Mouse (Mus musculus) embryonic facial prominence, embryonic 11.5 days (tissue): ENCODE results near the gene Ncor2. TPM values are rescaled to one million over a fixed set of nuclear protein-coding genes. Genes with fewer than 3 reads are reported as not detected.
A peak's percentile ranks its signal among the peaks of the same experiment; 100 is the strongest.

Experiments used
- ATAC-seq: fragments of 200-750 bp; cut with Nextera tagmentation; replicated peaks from 2 replicates; pipeline ENCODE4 v1.8.0; 2017; ENCODE audit warnings: low read depth; ENCODE audit not compliant: insufficient number of reproducible peaks, low FRiP score, low TSS enrichment
- DNase-seq: peaks from one replicate; pipeline ENCODE4 v3.0.0-alpha.2; 2015; ENCODE audit warnings: low spot score
- H3K27ac ChIP-seq: fragments of 300-500 bp; sonication (generic); replicated peaks from 2 replicates; pipeline ENCODE4 v1.5.1; 2014; ENCODE audit warnings: mild to moderate bottlenecking, low read depth, low read length, control low read depth
- H3K27me3 ChIP-seq: fragments of 300-500 bp; sonication (generic); 2 replicates; pipeline ENCODE4 v1.6.1; 2014; ENCODE audit warnings: mild to moderate bottlenecking, low read length, moderate library complexity, mixed read lengths; ENCODE audit not compliant: control insufficient read depth, insufficient read depth
- H3K36me3 ChIP-seq: fragments of 300-500 bp; sonication (generic); replicated peaks from 2 replicates; pipeline ENCODE4 v1.6.1; 2014; ENCODE audit warnings: low read depth, mild to moderate bottlenecking, low read length, moderate library complexity, mixed read lengths; ENCODE audit not compliant: control insufficient read depth, insufficient read depth
- H3K4me1 ChIP-seq: fragments of 300-500 bp; sonication (generic); 2 replicates; pipeline ENCODE4 v1.6.1; 2014; ENCODE audit warnings: low read length, mixed read lengths; ENCODE audit not compliant: control insufficient read depth, insufficient read depth
- H3K4me2 ChIP-seq: fragments of 300-500 bp; sonication (generic); 2 replicates; pipeline ENCODE4 v1.6.1; 2014; ENCODE audit warnings: low read depth, mild to moderate bottlenecking, control low read depth, low read length, moderate library complexity
- H3K4me3 ChIP-seq: fragments of 300-500 bp; sonication (generic); 2 replicates; pipeline ENCODE4 v1.5.1; 2014; ENCODE audit warnings: low read depth, low read length, control low read depth
- H3K9ac ChIP-seq: fragments of 300-500 bp; sonication (generic); replicated peaks from 2 replicates; pipeline ENCODE4 v1.6.1; 2014; ENCODE audit warnings: mild to moderate bottlenecking, control low read depth, low read length
- H3K9me3 ChIP-seq: fragments of 300-500 bp; sonication (generic); replicated peaks from 2 replicates; pipeline ENCODE4 v1.6.1; 2016; ENCODE audit warnings: mild to moderate bottlenecking, low read length, inconsistent platforms, mixed read lengths; ENCODE audit not compliant: control insufficient read depth
- WGBS: fragments of 180-500 bp; shearing (Covaris S2); extraction: QIAGEN DNeasy Blood & Tissue Kit; methylation state at CpG from one replicate; pipeline ENCODE4 v1.1.7; 2014; 5-methylcytosine and 5-hydroxymethylcytosine counted together
- polyA plus RNA-seq: library from polyadenylated mRNA; unstranded; fragments of >200 nt; fragmentation: Nextera tagmentation; extraction: Ambion mirVana; gene quantifications from 2 replicates; pipeline ENCODE4 v1.2.1, GENCODE M21; 2014

Ncor2 gene
- polyA plus RNA-seq, 1 experiment from 2014 or later, result 12.4 TPM

DNA sequence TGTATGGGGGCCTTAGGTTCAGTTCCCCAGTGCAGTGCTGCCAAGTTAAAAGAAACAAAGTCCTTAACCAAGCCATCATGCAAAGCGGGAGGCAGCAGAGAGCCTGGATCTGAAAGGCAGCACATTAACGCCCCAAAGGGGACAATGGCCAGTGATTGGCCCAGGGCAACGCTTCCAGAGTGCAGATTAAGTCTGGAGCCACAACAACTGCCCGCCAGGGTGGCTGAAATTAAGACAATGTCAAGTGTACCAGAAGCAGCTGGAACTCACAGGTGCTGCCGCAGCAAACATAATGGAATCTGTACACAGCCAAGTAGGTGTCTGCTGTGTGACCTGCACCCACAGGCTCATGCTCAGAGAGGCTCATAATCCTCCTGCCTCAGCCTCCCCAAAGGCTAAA is 24.8 kb downstream of the Ncor2 start:
- Histone ChIP-seq H3K36me3 (no peaks in the 10 kb centered on the region), H3K4me3 (no peak overlapping the region), H3K27ac (no peak overlapping the region), H3K27me3 (no peaks in the 10 kb centered on the region), H3K4me2 (no peak overlapping the region), H3K9me3 (no peaks in the 10 kb centered on the region), H3K9ac (no peak overlapping the region), H3K4me1 (peaks cover 52% of the 10 kb centered on the region)
- ATAC-seq (no peak), DNase-seq (no peak)
- WGBS, result 69% methylated on average over 5 of the region's 5 CpGs

DNA sequence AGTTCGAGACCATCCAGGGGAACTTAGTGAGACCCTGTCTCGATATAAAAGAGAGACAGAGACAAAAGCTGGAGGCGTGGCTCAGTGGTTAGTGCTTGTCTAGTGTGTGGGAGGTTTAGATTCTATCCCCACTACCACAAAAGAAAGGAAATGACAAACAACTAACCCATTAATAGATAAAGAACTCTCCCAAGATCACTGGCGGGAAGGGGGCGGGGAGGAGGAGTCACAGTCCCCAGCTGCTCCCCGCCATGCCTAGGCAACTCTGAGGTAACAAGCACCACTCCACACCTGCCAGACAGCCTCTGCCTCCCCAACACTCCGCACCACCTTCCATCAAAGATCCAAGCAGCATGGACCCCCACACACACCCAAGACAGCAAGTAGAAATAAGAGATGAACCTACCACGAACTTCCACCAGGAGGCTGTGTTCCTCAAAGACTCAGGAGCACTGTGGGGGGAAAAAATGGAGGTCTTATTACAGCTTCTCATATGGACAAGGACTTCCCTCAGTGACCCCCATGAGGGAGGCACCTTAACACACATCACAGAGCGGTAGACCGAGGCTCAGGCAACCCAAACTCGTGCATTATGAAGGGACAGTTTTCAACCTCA is 25.7 kb downstream of the Ncor2 start:
- no peak overlapping the region; the same call in 1 of the 2 replicates for H3K27ac ChIP-seq
- no peak for DNase-seq

DNA sequence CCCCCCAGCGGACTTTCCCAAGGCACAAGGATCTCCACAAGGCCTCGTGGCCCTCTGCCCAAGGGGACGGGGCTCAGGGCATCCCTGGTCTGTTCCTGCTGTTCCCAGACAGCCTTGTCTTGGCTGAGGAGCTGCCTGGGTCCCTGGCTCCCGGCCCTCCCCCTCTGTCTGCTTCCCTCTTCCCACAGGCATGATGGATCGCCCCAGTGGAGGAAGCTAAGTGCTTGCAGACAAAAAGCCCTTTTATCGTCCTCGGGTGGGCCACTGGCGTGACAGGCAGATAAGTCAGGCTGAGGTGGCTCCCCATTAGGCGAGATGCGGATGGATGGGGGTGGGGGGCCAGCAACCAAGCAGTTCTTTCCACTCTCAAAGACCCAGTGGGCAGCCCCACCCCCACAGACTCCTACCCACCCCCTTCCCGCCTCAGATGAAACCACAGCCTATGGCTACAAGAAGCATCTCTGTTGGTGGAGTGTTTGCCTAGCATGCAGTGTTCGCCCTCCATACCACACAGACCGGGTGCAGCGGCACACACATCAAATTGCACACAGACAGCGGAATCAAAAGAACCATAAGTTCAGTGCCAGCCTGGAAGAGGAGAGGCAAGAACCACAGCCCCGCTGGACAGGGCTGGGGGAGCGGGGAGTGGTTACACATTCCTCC is 27.0 kb downstream of the Ncor2 start:
- Histone ChIP-seq H3K27ac (peak overlapping the region; percentile 81), H3K36me3 (no peaks in the 10 kb centered on the region), H3K4me2 (peak overlapping the region; percentile 34), H3K4me1 (peaks cover 32% of the 10 kb centered on the region), H3K4me3 (no peak overlapping the region), H3K9ac (peak overlapping the region; percentile 50), H3K27me3 (no peaks in the 10 kb centered on the region), H3K9me3 (no peaks in the 10 kb centered on the region)
- peak; percentile 81 for ATAC-seq
- whole genome bisulfite sequencing, result 13% methylated on average over 17 of the region's 17 CpGs
- DNase-seq, result peak; percentile 76

More for the DNA sequence above, 25.7 kb downstream of the Ncor2 start:
- no peaks in the 10 kb centered on the region for H3K36me3 ChIP-seq
- H3K4me2 ChIP-seq, result no peak overlapping the region
- no peak for ATAC-seq
- peaks cover 44% of the 10 kb centered on the region for H3K4me1 ChIP-seq
- H3K9ac ChIP-seq, result no peak overlapping the region
- H3K9me3 ChIP-seq, result no peaks in the 10 kb centered on the region
- WGBS, result 91% methylated on average over 11 of the region's 11 CpGs
- no peak overlapping the region for H3K4me3 ChIP-seq
- no peaks in the 10 kb centered on the region for H3K27me3 ChIP-seq

DNA sequence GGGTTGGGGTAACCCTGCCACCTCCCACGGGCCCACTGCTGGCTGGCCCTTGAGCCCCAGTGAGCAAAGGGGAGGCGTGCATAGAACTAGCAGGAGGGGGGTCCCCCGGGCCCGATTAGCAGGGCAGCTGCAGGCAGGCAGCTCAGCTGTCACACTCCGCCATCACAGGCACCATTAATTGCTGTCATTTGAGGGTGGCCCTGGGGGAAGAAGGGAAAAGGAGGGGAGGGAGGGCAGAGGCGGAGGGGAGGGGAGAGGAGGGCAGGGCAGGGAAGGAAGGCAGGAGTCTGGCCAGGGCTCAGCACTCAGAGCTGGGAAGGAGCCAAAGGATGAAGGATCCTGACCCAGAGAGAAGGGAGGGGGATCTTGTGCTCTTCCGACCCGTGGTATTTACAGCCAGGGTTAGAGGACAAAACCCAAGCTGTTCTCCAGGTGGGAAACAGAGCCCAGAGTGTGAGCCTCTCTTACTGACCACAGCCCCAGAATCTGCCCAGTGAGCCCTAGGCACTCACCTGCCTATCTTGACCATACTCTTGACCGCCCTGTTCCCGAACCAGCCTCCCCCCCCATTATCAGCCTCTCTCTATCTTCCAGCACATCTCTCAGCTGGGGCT is 28.0 kb downstream of the Ncor2 start:
- H3K9ac ChIP-seq, result 0 out of 2 replicates have a peak overlapping the region, but pooled peaks have one; percentile 50
- peak; percentile 56 for ATAC-seq
- no peaks in the 10 kb centered on the region for H3K27me3 ChIP-seq
- H3K4me2 ChIP-seq, result peak overlapping the region; percentile 34; the same call in 1 of the 2 replicates
- peak; percentile 63 for DNase-seq
- no peaks in the 10 kb centered on the region for H3K9me3 ChIP-seq
- H3K27ac ChIP-seq, result peak overlapping the region; percentile 81
- H3K4me1 ChIP-seq, result peaks cover 25% of the 10 kb centered on the region
- H3K36me3 ChIP-seq, result no peaks in the 10 kb centered on the region
- H3K4me3 ChIP-seq, result no peak overlapping the region
- WGBS, result 15% methylated on average over 10 of the region's 10 CpGs

DNA sequence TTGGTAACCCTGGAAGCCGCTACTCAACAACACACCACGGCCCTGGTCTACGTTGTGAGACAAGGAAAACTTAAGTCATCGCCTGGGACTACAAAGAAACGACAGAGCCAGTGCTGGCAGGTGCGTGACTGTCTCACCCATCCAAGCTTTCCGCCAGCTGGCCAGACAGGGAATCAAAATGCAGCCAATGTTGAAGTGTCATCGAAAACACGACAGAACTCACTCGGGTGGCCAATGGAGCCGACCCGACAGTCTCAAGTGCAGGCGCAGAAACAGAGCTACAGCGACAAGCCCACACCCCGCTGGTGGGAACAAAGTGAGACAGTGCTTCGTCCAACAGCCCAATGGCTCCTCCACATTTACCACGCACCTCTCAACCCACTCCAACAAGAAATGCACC is 29.9 kb downstream of the Ncor2 start:
- Histone ChIP-seq H3K27ac (no peak overlapping the region), H3K36me3 (no peaks in the 10 kb centered on the region), H3K9ac (no peak overlapping the region), H3K4me2 (no peak overlapping the region), H3K4me3 (no peak overlapping the region), H3K9me3 (no peaks in the 10 kb centered on the region), H3K4me1 (peaks cover 22% of the 10 kb centered on the region), H3K27me3 (no peaks in the 10 kb centered on the region)
- no peak for ATAC-seq
- no peak for DNase-seq
- WGBS, result 87% methylated on average over 17 of the region's 17 CpGs

DNA sequence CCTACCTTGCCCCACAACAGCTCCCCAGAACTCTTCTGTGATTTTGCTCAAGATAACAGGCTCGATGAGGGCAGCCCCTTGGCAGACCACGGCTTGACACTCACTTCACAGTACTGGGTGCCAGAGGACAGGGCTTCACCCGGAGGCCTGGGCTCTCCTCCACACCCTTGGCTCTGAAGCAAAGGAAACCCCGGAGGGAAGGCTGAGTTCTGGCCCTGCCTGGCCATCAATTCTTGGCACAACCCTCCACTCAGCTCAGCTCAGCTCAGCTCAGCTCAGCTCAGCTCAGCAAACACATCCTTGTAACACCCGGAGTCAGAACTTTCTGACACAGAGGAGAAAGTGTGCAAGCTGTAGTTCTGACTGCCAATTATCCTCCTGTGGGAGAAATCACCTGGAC is 30.3 kb downstream of the Ncor2 start:
- peaks cover 22% of the 10 kb centered on the region for H3K4me1 ChIP-seq
- no peaks in the 10 kb centered on the region for H3K9me3 ChIP-seq
- WGBS, result 82% methylated on average over 5 of the region's 5 CpGs
- DNase-seq, result no peak
- ATAC-seq, result no peak
- H3K36me3 ChIP-seq, result no peaks in the 10 kb centered on the region
- H3K4me2 ChIP-seq, result no peak overlapping the region
- H3K9ac ChIP-seq, result no peak overlapping the region
- H3K4me3 ChIP-seq, result no peak overlapping the region
- H3K27me3 ChIP-seq, result no peaks in the 10 kb centered on the region
- no peak overlapping the region for H3K27ac ChIP-seq

DNA sequence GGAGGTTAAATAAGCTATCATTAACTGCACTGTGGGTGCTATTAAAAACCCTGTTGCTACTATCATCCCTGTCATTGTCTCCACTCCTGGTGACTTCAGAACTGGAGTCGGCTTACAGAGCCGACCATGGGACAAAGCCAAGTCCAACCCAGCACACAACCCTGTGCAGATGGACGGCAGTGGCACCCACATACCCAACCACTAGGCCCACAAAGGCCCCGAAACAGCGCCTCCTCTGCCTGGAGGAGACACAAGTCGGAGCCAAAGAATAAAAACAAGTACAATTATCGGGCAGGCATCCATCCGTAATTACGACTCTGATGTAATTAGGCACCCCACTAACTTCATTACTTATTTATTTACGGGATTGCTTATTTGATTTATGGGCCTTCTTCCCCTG is 30.8 kb downstream of the Ncor2 start:
- Histone ChIP-seq H3K36me3 (no peaks in the 10 kb centered on the region), H3K4me2 (no peak overlapping the region), H3K27me3 (no peaks in the 10 kb centered on the region), H3K4me1 (peaks cover 22% of the 10 kb centered on the region), H3K4me3 (no peak overlapping the region), H3K9me3 (no peaks in the 10 kb centered on the region), H3K9ac (no peak overlapping the region), H3K27ac (no peak overlapping the region)
- ATAC-seq (no peak), DNase-seq (no peak)
- 69% methylated on average over 10 of the region's 10 CpGs for WGBS

DNA sequence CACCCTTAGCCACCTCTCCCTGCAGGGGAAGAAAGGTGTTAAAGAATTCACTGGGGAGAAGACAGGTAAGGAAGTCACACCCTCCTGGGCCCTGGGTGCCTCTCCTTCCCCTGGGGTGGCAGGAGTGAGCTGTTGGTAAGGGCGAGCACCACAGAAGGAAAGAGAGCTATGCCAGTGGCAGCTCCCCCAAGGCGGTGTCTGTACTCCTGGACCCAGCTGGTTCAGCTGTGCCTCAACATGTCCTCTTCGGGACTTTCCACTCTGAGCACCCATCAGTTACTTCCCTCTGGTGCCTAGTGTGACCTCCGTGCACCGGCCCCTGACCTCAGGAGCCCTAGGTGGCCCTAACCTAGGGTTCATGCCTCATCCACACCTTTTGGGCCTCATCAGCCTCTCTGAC is 31.9 kb downstream of the Ncor2 start:
- Histone ChIP-seq H3K4me2 (no peak overlapping the region), H3K9ac (no peak overlapping the region), H3K4me3 (no peak overlapping the region), H3K36me3 (no peaks in the 10 kb centered on the region), H3K4me1 (peaks cover 18% of the 10 kb centered on the region), H3K27me3 (no peaks in the 10 kb centered on the region), H3K9me3 (no peaks in the 10 kb centered on the region), H3K27ac (no peak overlapping the region)
- ATAC-seq (no peak), DNase-seq (no peak)
- WGBS, result 78% methylated on average over 5 of the region's 5 CpGs
